Mouse (Mus musculus): ENCODE measurements around the gene Dad1. TPM values are rescaled to one million over a fixed set of nuclear protein-coding genes. Genes with fewer than 3 reads are reported as not detected.

Gene Dad1
- total and polyA plus RNA-seq, 3 experiments = 186 to 320 TPM; not detected in 1

DNA sequence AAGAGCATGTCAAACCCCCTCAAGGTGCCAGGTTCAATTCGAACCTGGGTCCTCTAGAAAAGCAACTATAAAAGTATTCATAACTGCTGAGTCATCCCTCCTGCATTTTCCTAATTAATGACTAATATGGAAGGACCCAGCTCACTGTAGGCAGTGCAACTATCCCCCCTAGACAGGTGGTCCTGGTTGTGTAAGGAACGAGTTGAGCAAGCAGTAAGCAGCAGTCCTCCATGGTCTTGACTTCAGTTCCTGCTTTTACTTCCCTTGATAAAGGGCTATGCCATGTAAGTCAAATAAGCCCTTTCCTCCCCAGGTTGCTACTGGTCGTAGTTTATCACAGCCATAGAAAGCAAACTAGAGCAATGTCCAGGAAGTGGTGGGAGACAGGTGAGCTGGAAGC is 7.7 kb downstream of the Dad1 start:
- Histone ChIP-seq H3K79me2 (ENCODE audit: control insufficient read depth, insufficient read depth, low read length, poor library complexity) (peaks cover 45% of the 10 kb centered on the region), H3K27ac (ENCODE audit: control insufficient read depth, low read depth, low read length) (no peak overlapping the region), H3K4me3 (ENCODE audit: control insufficient read depth in 1 of 2, insufficient read depth in 1 of 2, low read depth in 2 of 2, low read length in 2 of 2) (no peak overlapping the region), H3K4me1 (ENCODE audit: control insufficient read depth in 1 of 2, insufficient read depth in 2 of 2, low read length in 2 of 2) (peaks cover 2 to 18% of the 10 kb centered on the region in 2 experiments), H3K27me3 (ENCODE audit: control insufficient read depth in 1 of 2, insufficient read depth in 2 of 2, low read length in 2 of 2) (no peaks in the 10 kb centered on the region), H3K9me3 (replicated peaks; ENCODE audit: insufficient read depth, low read length) (no peaks in the 10 kb centered on the region), H3K36me3 (ENCODE audit: control insufficient read depth in 1 of 2, insufficient read depth in 2 of 2, low read length in 2 of 2) (peaks cover 16 to 17% of the 10 kb centered on the region in 2 experiments), H3K9ac (ENCODE audit: control insufficient read depth, low read depth, low read length, poor library complexity, severe bottlenecking) (no peak overlapping the region)
- TF ChIP-seq NRF1 (IDR thresholded peaks at IDR 0.05; ENCODE audit: insufficient read depth, low read depth, low read length, poor library complexity, severe bottlenecking) (no peak), MAZ (IDR thresholded peaks at IDR 0.05; ENCODE audit: low read depth, low read length) (no peak), CHD2 (IDR thresholded peaks at IDR 0.05; ENCODE audit: low read length) (no peak), ZKSCAN1 (IDR thresholded peaks at IDR 0.05; ENCODE audit: low read depth, low read length) (no peak), SIN3A (IDR thresholded peaks at IDR 0.05; ENCODE audit: low read length) (no peak), SMC3 (IDR thresholded peaks at IDR 0.05; ENCODE audit: low read depth, low read length) (no peak)
- no peak for DNase-seq (ENCODE audit: low read depth, low spot score)

DNA sequence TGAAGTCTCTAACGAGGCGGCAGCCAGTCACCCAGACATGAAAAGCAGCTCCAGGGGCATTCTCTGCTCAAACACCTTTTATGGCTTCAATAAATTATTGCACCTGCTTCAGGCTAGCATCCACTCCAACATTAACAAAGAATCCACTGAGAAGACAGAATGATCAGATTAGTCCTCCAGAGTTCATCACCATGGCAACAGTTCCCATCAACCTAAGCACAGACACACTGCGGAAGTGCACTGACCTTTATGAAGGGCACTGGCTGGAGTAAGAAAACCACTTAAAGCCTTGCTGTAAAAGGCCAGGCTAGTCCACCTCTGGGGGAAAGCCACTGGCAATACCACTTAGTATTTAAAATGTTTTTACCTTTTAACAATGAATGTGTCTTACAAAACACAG is 9.7 kb downstream of the Dad1 start:
- Histone ChIP-seq H3K4me3 (ENCODE audit: control insufficient read depth in 1 of 2, insufficient read depth in 1 of 2, low read depth in 2 of 2, low read length in 2 of 2) (no peak overlapping the region), H3K9me3 (replicated peaks; ENCODE audit: insufficient read depth, low read length) (no peaks in the 10 kb centered on the region), H3K4me1 (ENCODE audit: control insufficient read depth in 1 of 2, insufficient read depth in 2 of 2, low read length in 2 of 2) (peaks cover 0 to 7% of the 10 kb centered on the region in 2 experiments; a peak in 3 of 4 replicates), H3K79me2 (ENCODE audit: control insufficient read depth, insufficient read depth, low read length, poor library complexity) (peaks cover 34% of the 10 kb centered on the region), H3K36me3 (ENCODE audit: control insufficient read depth in 1 of 2, insufficient read depth in 2 of 2, low read length in 2 of 2) (peaks cover 10 to 18% of the 10 kb centered on the region in 2 experiments), H3K27me3 (ENCODE audit: control insufficient read depth in 1 of 2, insufficient read depth in 2 of 2, low read length in 2 of 2) (no peaks in the 10 kb centered on the region), H3K9ac (ENCODE audit: control insufficient read depth, low read depth, low read length, poor library complexity, severe bottlenecking) (no peak overlapping the region), H3K27ac (ENCODE audit: control insufficient read depth, low read depth, low read length) (no peak overlapping the region)
- no peak for TF ChIP-seq TCF12 (IDR thresholded peaks at IDR 0.05; ENCODE audit: low read depth, low read length)
- TF ChIP-seq MAX (IDR thresholded peaks at IDR 0.05; ENCODE audit: low read length) = no peak
- TF ChIP-seq NELFE (IDR thresholded peaks at IDR 0.05; ENCODE audit: low read depth, low read length) = no peak
- no peak for TF ChIP-seq ETS1 (IDR thresholded peaks at IDR 0.05; ENCODE audit: low read depth, low read length)
- TF ChIP-seq POLR2AphosphoS5 (IDR thresholded peaks at IDR 0.05; ENCODE audit: borderline replicate concordance, low read depth, low read length) = no peak
- TF ChIP-seq ELF1 (IDR thresholded peaks at IDR 0.05; ENCODE audit: low read depth, low read length) = no peak
- TF ChIP-seq CHD1 (IDR thresholded peaks at IDR 0.05; ENCODE audit: low read depth, low read length) = no peak
- TF ChIP-seq MYB (IDR thresholded peaks at IDR 0.05; ENCODE audit: low read depth, low read length) = no peak
- no peak for DNase-seq (ENCODE audit: low read depth, low spot score)

DNA sequence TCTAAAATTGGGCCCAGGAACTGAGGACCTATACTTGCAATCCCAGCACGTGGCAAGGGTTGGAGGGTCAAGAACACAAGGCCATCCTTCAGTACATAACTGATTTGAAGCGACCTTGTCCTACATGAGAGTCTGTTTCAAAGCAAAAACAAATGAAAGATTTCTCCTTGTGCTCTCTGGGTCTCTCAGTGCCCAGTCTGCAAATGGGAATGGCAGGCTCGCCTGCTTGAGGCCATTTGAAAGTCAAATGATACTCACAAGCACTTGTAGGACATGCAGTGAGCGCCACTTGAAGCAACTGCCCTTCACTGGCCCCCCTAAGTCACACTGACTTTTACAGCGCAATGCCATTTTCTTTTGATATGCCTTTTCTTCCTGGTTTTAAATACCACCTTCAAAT is 13.4 kb downstream of the Dad1 start:
- Histone ChIP-seq H3K27ac (ENCODE audit: control insufficient read depth, low read depth, low read length) (no peak overlapping the region), H3K4me3 (ENCODE audit: control insufficient read depth in 1 of 2, insufficient read depth in 1 of 2, low read depth in 2 of 2, low read length in 2 of 2) (no peak overlapping the region), H3K79me2 (ENCODE audit: control insufficient read depth, insufficient read depth, low read length, poor library complexity) (peaks cover 17% of the 10 kb centered on the region; the same call in 1 of the 2 replicates), H3K4me1 (ENCODE audit: control insufficient read depth in 1 of 2, insufficient read depth in 2 of 2, low read length in 2 of 2) (peaks cover 0 to 5% of the 10 kb centered on the region in 2 experiments; a peak in 1 of 4 replicates), H3K36me3 (ENCODE audit: control insufficient read depth in 1 of 2, insufficient read depth in 2 of 2, low read length in 2 of 2) (peaks cover 2 to 14% of the 10 kb centered on the region in 2 experiments; a peak in 2 of 4 replicates), H3K27me3 (ENCODE audit: control insufficient read depth in 1 of 2, insufficient read depth in 2 of 2, low read length in 2 of 2) (no peaks in the 10 kb centered on the region), H3K9me3 (replicated peaks; ENCODE audit: insufficient read depth, low read length) (no peaks in the 10 kb centered on the region), H3K9ac (ENCODE audit: control insufficient read depth, low read depth, low read length, poor library complexity, severe bottlenecking) (no peak overlapping the region)
- TF ChIP-seq ELF1 (IDR thresholded peaks at IDR 0.05; ENCODE audit: low read depth, low read length) (no peak), CHD1 (IDR thresholded peaks at IDR 0.05; ENCODE audit: low read depth, low read length) (no peak), TBP (IDR thresholded peaks at IDR 0.05; ENCODE audit: low read depth, low read length) (no peak), ETS1 (IDR thresholded peaks at IDR 0.05; ENCODE audit: low read depth, low read length) (no peak)
- DNase-seq (ENCODE audit: low read depth, low spot score) = no peak
